Mouse (Mus musculus): ENCODE data around the gene Phldb2.
A peak's percentile ranks its signal among the peaks of the same experiment; 100 is the strongest.

Phldb2 gene

DNA sequence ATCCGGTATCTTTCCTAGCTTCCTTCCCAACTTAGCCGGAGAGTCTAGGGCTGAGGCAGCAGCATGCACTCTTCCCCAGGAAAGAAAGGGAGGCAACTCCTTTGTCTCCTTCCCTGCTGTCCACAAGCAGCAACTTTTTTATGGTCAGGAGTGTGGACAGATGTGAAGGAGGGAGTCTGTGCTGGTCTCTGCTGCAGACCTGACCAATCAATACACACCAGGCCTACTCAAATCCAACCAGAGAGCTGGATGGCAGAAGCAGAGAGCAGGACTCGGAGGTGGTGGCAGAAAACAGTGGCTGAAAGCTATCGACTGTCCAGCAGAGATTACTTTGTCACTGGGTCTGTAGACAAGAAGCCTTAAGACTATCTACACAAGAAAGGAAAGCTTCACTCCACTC is at the start of gene Phldb2:
Gene Phldb2 (minus strand): TSS at position 205 of the 400 bp plus-strand sequence.
- DNase-seq (ENCODE audit: low spot score in 2 of 2) = no peak

DNA sequence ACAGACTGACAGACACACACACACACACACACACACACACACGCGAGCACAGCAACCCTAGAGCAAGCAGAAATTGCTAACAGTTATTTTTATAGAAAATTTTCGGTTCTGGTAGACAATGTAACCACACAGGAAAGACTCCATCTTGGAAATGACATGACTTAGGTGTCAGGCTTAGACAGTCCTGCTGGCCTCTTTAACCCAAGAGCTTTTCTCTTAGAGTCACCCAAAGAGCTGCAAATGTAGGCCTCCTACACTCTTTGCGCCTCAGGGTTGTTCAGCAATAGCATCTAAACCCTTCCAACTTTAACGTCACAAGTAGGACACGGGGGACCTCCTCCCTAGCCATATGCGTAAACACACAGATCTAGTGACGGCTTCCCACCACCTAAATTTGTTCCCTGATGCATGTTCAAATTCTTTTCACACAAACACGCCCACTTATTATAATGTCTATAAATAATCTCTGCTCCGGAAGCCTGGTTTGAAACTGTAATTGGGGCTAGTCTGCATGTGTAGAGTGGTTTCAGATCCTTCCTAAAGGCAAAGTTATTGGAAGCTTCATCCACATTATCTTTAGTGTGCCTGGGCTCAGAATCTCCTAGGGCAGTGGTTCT is 48.3 kb upstream of the Phldb2 start:
- no peak for DNase-seq (ENCODE audit: low spot score in 2 of 2)

GRCm38 (mm10) chr16:46000976-46001375 is 47.6 kb upstream of the Phldb2 start:
- no peak for DNase-seq (ENCODE audit: low spot score in 2 of 2)

GRCm38 (mm10) chr16:45999374-46000191 is 46.2 kb upstream of the Phldb2 start:
- no peak for DNase-seq (ENCODE audit: low spot score in 2 of 2)

DNA sequence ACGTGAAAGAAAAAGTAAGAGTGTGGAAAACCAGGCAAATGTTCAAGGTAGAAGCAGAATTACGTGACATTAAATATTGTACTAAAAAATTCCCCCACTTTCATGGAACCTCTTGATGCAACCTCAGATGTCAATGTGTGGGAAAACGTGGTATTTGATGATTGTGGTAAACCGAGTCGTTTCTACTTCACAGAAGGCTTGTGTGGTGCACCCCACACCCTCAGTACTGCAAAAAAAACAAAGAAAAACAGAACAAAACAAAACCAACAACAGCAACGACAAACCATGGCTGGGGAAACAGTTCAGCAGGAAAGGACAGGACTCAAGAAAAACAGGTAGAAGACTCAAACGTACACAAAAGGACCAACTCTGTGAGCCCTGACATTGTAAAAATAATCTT is 44.8 kb upstream of the Phldb2 start:
- DNase-seq (ENCODE audit: low spot score in 2 of 2) = no peak

GRCm38 (mm10) chr16:45990901-45991676 is 37.7 kb upstream of the Phldb2 start:
- DNase-seq (ENCODE audit: low spot score in 2 of 2) = no peak

DNA sequence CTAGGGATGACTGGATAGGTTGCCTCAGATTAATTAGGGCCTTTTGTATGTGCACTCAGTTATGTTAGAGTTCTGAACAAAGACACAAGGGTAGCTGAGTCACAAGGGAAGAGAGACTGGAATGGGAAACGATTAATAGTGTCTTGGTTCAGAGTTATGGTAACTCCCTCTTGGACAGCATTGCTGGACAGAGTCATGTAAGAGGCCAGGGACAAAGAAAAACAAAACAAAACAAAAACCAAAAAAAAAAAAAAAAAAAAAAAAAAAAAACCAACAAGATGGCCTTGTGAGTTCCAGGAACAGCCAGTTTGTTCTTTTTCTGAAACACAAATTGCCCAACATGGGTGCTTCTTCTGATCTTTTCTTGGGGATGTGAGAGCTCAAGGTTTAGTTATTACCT is 32.8 kb upstream of the Phldb2 start:
- no peak for DNase-seq (ENCODE audit: low spot score in 2 of 2)

GRCm38 (mm10) chr16:45984610-45985606 is 31.5 kb upstream of the Phldb2 start:
- no peak for DNase-seq (ENCODE audit: low spot score in 2 of 2)

DNA sequence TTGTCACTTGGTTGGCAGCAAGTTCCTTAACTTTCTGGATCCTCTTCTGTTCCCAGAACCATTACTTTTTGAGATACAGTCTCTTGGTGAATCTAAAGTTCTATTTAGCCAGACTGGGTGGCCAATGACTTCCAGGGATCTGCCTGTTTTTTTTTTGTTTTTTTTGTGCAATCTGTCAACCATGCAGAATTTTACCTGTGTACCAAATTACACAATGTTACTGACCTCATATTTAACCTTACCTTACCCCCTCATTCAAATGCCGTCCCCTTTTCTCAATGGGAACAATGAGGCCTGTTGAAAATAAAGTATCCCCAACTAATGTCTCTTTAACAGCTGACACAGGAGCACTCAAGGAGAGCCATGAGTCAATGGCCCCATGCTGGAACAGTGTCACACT is 22.9 kb upstream of the Phldb2 start:
- no peak for DNase-seq (ENCODE audit: low spot score in 2 of 2)

DNA sequence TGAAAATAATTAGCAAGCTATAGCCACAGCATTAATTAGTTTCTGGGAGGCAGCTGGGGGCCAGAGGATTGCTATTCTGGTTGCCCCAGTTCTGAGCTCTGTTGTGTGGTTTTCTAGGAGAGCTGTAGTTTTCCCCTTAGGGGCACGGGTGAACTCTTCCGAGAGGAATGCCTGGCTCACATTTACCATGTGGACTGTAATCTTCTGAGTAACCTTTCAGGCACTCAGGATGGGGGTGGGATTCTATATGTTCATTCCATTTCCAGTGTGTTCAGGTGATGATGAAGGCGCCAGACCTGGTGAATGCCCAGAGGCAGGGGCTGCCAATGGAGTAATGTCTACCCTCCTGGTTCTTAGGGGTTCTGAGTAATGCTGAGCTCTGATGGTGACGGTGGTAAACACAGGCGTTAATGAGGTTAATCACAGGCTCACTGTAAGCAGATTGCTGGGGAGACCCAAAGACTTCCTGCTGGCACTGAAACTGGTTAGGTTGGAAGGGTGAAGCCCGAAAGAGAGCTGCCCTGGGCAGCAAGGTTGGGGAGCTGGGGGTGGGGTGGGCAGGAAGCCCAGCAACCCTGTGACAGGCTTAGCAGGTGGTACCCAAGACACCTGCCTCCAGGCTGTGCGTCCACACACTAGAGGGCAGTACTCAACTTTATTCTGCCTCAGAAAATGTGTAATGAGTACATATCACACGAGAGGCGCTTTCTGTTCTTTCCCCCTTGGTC is 20.7 kb upstream of the Phldb2 start:
- no peak for DNase-seq (ENCODE audit: low spot score in 2 of 2)

DNA sequence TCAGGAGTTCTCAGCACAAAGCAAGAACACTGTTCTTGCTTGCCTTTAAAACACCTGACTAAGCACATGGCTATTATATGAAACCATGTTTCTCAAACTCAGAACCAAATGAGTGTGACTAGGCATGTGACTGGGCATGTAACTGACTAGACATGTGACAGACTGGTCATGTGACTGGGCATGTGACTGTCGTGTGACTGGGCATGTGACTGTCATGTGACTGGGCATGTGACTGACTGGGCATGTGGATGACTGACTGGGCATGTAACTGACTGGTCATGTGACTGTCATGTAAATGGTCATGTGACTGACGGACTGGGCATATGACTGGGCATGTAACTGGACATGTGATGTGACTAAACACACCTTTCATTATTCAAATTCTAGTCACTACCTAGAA is 16.8 kb upstream of the Phldb2 start:
- no peak for DNase-seq (ENCODE audit: low spot score in 2 of 2)

GRCm38 (mm10) chr16:45968716-45969115 is 15.3 kb upstream of the Phldb2 start:
- DNase-seq (ENCODE audit: low spot score in 2 of 2) = no peak

- DNase-seq (ENCODE audit: low spot score in 2 of 2) = peak; percentile 29 to 79
Measured at GRCm38 (mm10) chr16:45967471-45967870, 14.1 kb upstream of the Phldb2 start.

DNA sequence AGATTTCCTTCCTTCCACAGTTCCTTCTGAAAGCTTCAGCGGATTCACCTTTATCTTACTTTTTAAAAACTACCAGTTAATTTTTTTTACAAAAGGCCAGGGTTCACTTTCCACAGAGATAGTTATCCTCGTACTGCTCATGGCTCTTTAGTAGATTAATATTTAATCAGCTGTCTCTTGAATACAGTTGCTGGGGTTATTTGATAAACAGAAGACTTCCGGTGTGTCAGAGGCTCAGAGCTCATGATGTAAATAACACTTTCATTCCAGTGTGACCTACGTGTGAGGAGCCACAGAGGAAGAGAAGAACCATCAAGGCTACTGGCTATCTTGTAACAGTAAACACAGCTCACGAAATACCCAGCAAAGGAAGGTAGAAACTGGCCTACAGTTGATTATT is 13.2 kb upstream of the Phldb2 start:
- no peak for DNase-seq (ENCODE audit: low spot score in 2 of 2)

DNA sequence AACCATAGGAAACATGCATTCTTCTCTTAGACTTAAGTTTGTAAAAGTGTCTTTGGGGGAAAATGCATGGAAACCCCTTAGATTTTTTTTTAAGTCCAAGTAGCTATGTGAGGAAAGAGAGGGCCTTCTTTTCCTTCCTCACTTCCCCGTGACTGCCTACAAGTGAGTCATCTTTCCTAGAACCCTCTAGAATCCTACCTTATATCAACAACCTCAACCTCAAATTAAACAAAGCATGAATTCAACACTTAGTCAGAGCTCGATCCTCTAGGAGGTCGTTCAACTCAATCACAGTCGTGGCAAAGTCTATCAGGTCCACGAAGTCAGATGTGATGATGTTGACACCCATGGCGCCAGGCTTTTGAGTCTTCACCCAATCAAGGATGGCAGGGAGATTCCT is 11.4 kb upstream of the Phldb2 start:
- DNase-seq (ENCODE audit: low spot score in 2 of 2) = no peak

- no peak for DNase-seq (ENCODE audit: low spot score in 2 of 2)
Measured at GRCm38 (mm10) chr16:45963837-45964236, 10.4 kb upstream of the Phldb2 start.

GRCm38 (mm10) chr16:45963088-45963487 is 9.7 kb upstream of the Phldb2 start:
- no peak for DNase-seq (ENCODE audit: low spot score in 2 of 2)

DNA sequence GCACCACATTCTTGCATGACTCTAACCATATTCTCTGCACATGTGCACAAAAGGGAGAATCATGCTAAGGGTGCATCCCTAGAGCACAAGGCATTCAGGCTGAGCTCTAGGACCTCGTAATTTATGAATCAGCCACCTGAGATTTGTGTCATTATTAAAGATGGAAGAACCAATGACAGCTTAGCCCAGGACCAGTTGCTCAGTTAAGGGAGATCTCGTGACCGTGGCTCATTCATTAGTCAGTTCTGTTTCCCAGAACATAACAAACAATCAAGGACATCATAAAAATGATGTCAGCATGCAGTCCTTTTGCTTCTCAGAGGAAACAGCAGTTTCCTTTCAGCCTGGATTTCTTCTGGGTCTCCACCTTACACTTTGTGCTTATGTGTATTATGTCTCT is 7.6 kb upstream of the Phldb2 start:
- no peak for DNase-seq (ENCODE audit: low spot score in 2 of 2)

- no peak for DNase-seq (ENCODE audit: low spot score in 2 of 2)
Measured at GRCm38 (mm10) chr16:45956390-45956950, 3.1 kb upstream of the Phldb2 start.

DNA sequence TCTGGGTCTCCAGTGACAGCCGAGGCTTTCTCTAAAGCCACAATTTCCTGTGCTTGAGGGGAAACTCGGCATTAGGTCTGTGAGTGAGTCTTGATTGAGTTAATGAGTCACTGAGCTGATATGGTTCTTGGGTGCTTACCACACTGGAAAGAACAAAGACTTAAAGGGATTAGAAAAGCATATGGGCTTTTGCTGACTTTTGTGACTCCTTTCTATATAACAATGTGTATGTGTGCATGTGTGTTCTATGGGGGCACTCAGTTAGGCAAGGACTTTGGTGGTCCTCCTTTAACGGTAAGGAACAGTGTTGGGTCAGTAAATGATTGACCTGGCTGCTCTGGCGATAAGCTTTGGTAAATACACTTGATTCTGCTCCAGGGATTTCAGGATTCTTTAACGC is 897 bp downstream of the Phldb2 start:
- DNase-seq (ENCODE audit: low spot score in 2 of 2) = no peak

All from spleen, postnatal 4 days (tissue).